Mouse (Mus musculus) C2C12 (cell line): ENCODE data around the gene Rabggta.

Experiments used
- CEBPB ChIP-seq: IDR thresholded peaks from one replicate; pipeline ENCODE4 v1.6.1; 2011; ENCODE audit warnings: low read depth, mild to moderate bottlenecking, control low read depth, moderate library complexity
- CTCF ChIP-seq: IDR thresholded peaks from one replicate; pipeline ENCODE4 v1.5.1; 2011; ENCODE audit not compliant: control insufficient read depth, insufficient read depth, insufficient read length
- FOSL1 ChIP-seq: IDR thresholded peaks from one replicate; pipeline ENCODE4 v1.8.0; 2011; ENCODE audit warnings: mild to moderate bottlenecking, low read length; ENCODE audit not compliant: poor library complexity, insufficient read depth, severe bottlenecking
- MAX ChIP-seq: IDR thresholded peaks from one replicate; pipeline ENCODE4 v1.6.1; 2011; ENCODE audit warnings: mild to moderate bottlenecking, control low read depth
- MYOD1 ChIP-seq: IDR thresholded peaks from one replicate; pipeline ENCODE4 v1.6.1; 2011; ENCODE audit warnings: low read depth; ENCODE audit not compliant: control insufficient read depth, insufficient read length
- MYOG ChIP-seq: IDR thresholded peaks from one replicate; pipeline ENCODE4 v1.6.1; 2011; ENCODE audit not compliant: control insufficient read depth, insufficient read length; ENCODE audit errors: extremely low read depth
- USF1 ChIP-seq: IDR thresholded peaks from one replicate; pipeline ENCODE4 v1.6.1; 2011; ENCODE audit warnings: low read depth, mild to moderate bottlenecking, control low read depth, moderate library complexity

DNA sequence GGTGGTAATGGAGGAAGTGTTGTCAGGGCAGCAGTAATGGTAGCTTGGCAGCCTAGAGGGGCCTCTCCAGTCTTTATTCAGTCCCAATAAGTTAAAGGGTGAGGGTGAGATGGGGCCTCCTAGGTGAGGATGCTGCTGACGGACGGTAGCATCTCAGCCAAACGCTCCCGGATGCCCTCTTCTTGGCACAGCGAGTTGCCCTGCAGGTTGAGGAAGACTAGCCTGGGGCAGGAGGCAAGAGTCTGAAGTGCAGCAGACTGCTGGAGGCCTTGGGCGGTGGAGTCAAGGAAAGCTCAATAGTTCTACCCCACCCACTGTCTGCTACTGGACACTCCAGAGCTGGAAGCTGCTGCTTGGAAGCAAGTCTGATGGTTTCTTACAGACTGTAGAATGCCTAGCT lies 5.8 kb downstream of the Rabggta start:
- TF ChIP-seq CTCF (no peak), MYOD1 (no peak), USF1 (no peak), MAX (no peak), CEBPB (no peak), MYOG (no peak), FOSL1 (no peak)
